In the genomic region with DNA sequence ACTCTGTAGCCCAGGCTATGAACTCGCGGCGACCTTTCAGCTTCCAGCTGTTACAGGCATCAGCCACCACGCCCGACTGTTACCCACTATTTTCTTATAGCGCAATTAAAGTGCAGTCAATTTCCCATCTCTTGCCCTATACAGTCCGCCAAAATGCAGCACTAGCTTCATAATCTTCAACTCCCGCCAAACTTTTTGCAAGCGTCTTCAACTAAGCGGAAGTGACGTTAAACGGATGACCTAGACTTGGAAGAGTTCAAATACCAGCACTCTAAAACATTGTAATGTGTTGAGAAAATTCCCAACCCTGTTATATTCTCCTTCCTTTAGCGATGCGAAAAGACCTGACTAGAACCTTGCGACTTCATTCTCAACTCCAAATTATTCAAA, we compare ENCODE assay signal across 8 mouse cellular contexts. TPM values are rescaled to one million over a fixed set of nuclear protein-coding genes. Genes with fewer than 3 reads are reported as not detected.
DNase-seq lines count a peak whose midpoint lies in the region; ATAC-seq and TF ChIP-seq lines count a peak whose summit lies in the region.

No protein-coding gene starts in this region.

- peak; percentile 14 for ATAC-seq in hindbrain, embryonic 14.5 days (ENCODE audit: low FRiP score)
- peak; percentile 31 for ATAC-seq in midbrain, embryonic 16.5 days

- H3K4me1 ChIP-seq in forebrain, embryonic 10.5 days = peaks cover 39% of the 10 kb centered on the region
- peaks cover 15% of the 10 kb centered on the region for H3K4me1 ChIP-seq in hindbrain, embryonic 14.5 days (replicated peaks; ENCODE audit: control insufficient read depth, insufficient read depth, low read length)
- peaks cover 19% of the 10 kb centered on the region for H3K4me1 ChIP-seq in midbrain, embryonic 16.5 days (ENCODE audit: control insufficient read depth, insufficient read depth, low read length)
- peaks cover 2% of the 10 kb centered on the region; the same call in 1 of the 2 replicates for H3K4me1 ChIP-seq in testis, adult 2 months (ENCODE audit: control insufficient read depth, insufficient read depth, low read length)

- H3K4me2 ChIP-seq in hindbrain, embryonic 14.5 days (replicated peaks) = peak overlapping the region; percentile 53
- H3K4me2 ChIP-seq in midbrain, embryonic 16.5 days (ENCODE audit: low read length) = peak overlapping the region; percentile 73

- no peaks in the 10 kb centered on the region for H3K27me3 ChIP-seq in forebrain, embryonic 10.5 days (ENCODE audit: poor library complexity, severe bottlenecking)
- H3K27me3 ChIP-seq in hindbrain, embryonic 14.5 days (ENCODE audit: control insufficient read depth, insufficient read depth, low read length) = no peaks in the 10 kb centered on the region
- H3K27me3 ChIP-seq in midbrain, embryonic 16.5 days (ENCODE audit: control insufficient read depth, insufficient read depth, low read depth, low read length) = no peaks in the 10 kb centered on the region
- H3K27me3 ChIP-seq in testis, adult 2 months (ENCODE audit: control insufficient read depth, insufficient read depth, low read length) = no peaks in the 10 kb centered on the region

- WGBS in forebrain, embryonic 10.5 days = under 1% methylated on average over 15 of the region's 15 CpGs
- under 1% methylated on average over 15 of the region's 15 CpGs for WGBS in hindbrain, embryonic 14.5 days
- 0% methylated on average over 15 of the region's 15 CpGs for WGBS in midbrain, embryonic 16.5 days

- no peaks in the 10 kb centered on the region for H3K36me3 ChIP-seq in forebrain, embryonic 10.5 days (replicated peaks)
- no peaks in the 10 kb centered on the region for H3K36me3 ChIP-seq in hindbrain, embryonic 14.5 days (replicated peaks; ENCODE audit: control insufficient read depth, insufficient read depth)
- H3K36me3 ChIP-seq in midbrain, embryonic 16.5 days (ENCODE audit: control insufficient read depth, insufficient read depth, low read length) = no peaks in the 10 kb centered on the region
- H3K36me3 ChIP-seq in testis, adult 2 months (ENCODE audit: control insufficient read depth, insufficient read depth, low read length) = no peaks in the 10 kb centered on the region

- no peak for TF ChIP-seq POLR2A in testis, adult 2 months (IDR thresholded peaks at IDR 0.05; ENCODE audit: control insufficient read depth, low read depth, low read length)

- H3K27ac ChIP-seq in forebrain, embryonic 10.5 days = peak overlapping the region; percentile 95
- peak overlapping the region; percentile 93 for H3K27ac ChIP-seq in hindbrain, embryonic 14.5 days
- H3K27ac ChIP-seq in midbrain, embryonic 16.5 days (ENCODE audit: low read length) = peak overlapping the region; percentile 84
- peak overlapping the region; percentile 95 for H3K27ac ChIP-seq in testis, adult 2 months (ENCODE audit: control insufficient read depth, insufficient read depth, low read depth, low read length)

- TF ChIP-seq CTCF in testis, adult 2 months (IDR thresholded peaks at IDR 0.05; ENCODE audit: control insufficient read depth, insufficient read depth, insufficient replicate concordance, low read depth, low read length) = no peak

- peak overlapping the region; percentile 64 for H3K9ac ChIP-seq in hindbrain, embryonic 14.5 days
- H3K9ac ChIP-seq in midbrain, embryonic 16.5 days (ENCODE audit: low read depth, low read length) = peak overlapping the region; percentile 30; the same call in 1 of the 2 replicates

- H3K4me3 ChIP-seq in forebrain, embryonic 10.5 days = peak overlapping the region; percentile 93
- peak overlapping the region; percentile 85 for H3K4me3 ChIP-seq in hindbrain, embryonic 14.5 days (replicated peaks; ENCODE audit: low read length)
- H3K4me3 ChIP-seq in midbrain, embryonic 16.5 days (ENCODE audit: low read depth, low read length) = peak overlapping the region; percentile 99
- peak overlapping the region; percentile 90 for H3K4me3 ChIP-seq in testis, adult 2 months (ENCODE audit: control insufficient read depth, low read depth, low read length)

- no peaks in the 10 kb centered on the region for H3K9me3 ChIP-seq in forebrain, embryonic 10.5 days
- H3K9me3 ChIP-seq in hindbrain, embryonic 14.5 days (ENCODE audit: control insufficient read depth, low read length) = no peaks in the 10 kb centered on the region
- H3K9me3 ChIP-seq in midbrain, embryonic 16.5 days (replicated peaks; ENCODE audit: control insufficient read depth, low read length, poor library complexity, severe bottlenecking) = no peaks in the 10 kb centered on the region

- peak; percentile 97 for DNase-seq in heart, adult 11 months
- no peak for DNase-seq in heart, adult 9 months (ENCODE audit: low spot score in 2 of 2)
- peak; percentile 33 to 46 for DNase-seq in adrenal gland, postnatal 36 days
- DNase-seq in forebrain, embryonic 10.5 days (ENCODE audit: extremely low spot score, low spot score) = peak; percentile 60
- peak; percentile 84 for DNase-seq in hindbrain, embryonic 14.5 days (ENCODE audit: low spot score)
- peak; percentile 49 for DNase-seq in liver

RNA-seq across cellular contexts. Expression of a gene that starts 0.6 kb away (rescaled TPM):
- 1 to 10 TPM; 4.3 to 4.6 TPM for total RNA-seq in adrenal gland, postnatal 36 days (2021)
- 17.5 and 19.2 TPM in 2 replicates for polyA plus RNA-seq in forebrain, embryonic 10.5 days (2016; fragmentation: Nextera tagmentation; extraction: Ambion mirVana)
- 3.6 and 5.0 TPM in 2 replicates for polyA plus RNA-seq in hindbrain, embryonic 14.5 days (2014; fragmentation: Nextera tagmentation; extraction: Ambion mirVana)
- 2.6 and 3.4 TPM in 2 replicates for polyA plus RNA-seq in midbrain, embryonic 16.5 days (2015; fragmentation: Nextera tagmentation; extraction: Ambion mirVana)
- 6.4 and 7.7 TPM in 2 replicates for polyA plus RNA-seq in testis, adult 2 months (2012; rRNA removed)

RNA-seq across cellular contexts. Expression of a gene that starts 0.9 kb away (rescaled TPM):
- 10 to 100 TPM; 72.0 to 75.2 TPM for total RNA-seq in adrenal gland, postnatal 36 days (2021)
- polyA plus RNA-seq in forebrain, embryonic 10.5 days (2016; fragmentation: Nextera tagmentation; extraction: Ambion mirVana) = 79.8 and 82.2 TPM in 2 replicates
- polyA plus RNA-seq in hindbrain, embryonic 14.5 days (2014; fragmentation: Nextera tagmentation; extraction: Ambion mirVana) = 87.3 and 87.7 TPM in 2 replicates
- polyA plus RNA-seq in midbrain, embryonic 16.5 days (2015; fragmentation: Nextera tagmentation; extraction: Ambion mirVana) = 84.1 and 89.1 TPM in 2 replicates
- polyA plus RNA-seq in testis, adult 2 months (2012; rRNA removed) = 173 and 212 TPM in 2 replicates

Comparison
In these comparisons a context has a peak if more than half of its experiments do, and no peak if none do; other contexts are left out.
1. DNase-seq: peak in heart, adult 11 months (single experiment), adrenal gland, postnatal 36 days (2 of 2), forebrain, embryonic 10.5 days (single experiment), hindbrain, embryonic 14.5 days (single experiment) and liver (single experiment); none in heart, adult 9 months (0 of 2).
2. Peak in every context shown above with its lines, with median percentiles within 50 percentile points of each other: H3K27ac ChIP-seq and H3K4me3 ChIP-seq.